Mouse (Mus musculus): ENCODE data around the gene Tdo2.

Gene Tdo2

DNA sequence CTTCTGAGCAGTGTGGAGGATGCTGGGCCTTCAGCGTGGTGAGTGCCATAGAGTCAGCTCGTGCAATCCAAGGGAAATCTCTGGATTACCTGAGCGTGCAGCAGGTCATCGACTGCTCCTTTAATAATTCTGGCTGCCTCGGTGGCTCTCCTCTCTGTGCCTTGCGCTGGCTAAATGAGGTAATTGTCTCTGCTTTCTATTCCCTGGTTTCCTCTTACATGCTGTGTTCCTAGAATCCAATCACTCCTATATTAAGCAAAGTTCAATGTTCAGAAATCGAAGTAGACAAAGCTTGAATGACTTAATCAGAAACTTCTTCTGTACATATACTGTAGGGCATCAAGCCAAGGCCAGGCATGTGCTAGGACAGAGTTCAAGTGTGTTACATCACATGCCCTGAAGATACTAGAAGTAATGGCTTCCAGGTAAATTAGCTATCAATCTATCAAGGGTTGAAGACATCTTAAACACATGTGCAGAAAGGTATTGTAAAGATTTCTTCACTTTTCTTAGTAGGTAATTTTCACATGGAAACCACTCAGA, 31.1 kb downstream of the Tdo2 start:
- in situ Hi-C loops (cut with MboI; ENCODE audit: low sequenced_read_pairs) = no loop called here

DNA sequence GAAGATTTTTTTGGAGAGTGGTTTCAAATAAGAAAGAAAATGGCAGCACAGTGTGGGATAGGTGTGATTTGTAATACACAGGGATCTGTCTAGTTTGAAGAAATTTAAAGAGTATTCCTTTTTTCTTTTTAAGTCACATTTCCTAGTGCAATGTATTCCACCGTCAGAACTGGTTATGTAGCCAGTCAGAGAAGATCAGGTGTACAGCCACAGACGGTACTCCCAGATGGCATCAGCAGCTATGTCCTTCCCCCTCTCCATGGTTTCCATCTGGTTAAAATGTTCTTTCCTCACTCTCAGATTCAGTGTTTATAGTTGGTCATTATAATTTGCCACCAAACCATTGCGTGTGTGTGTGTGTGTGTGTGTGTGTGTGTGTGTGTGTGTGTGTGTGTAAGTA, 32.9 kb downstream of the Tdo2 start:
- in situ Hi-C loops (cut with MboI; ENCODE audit: low sequenced_read_pairs) = no loop called here

DNA sequence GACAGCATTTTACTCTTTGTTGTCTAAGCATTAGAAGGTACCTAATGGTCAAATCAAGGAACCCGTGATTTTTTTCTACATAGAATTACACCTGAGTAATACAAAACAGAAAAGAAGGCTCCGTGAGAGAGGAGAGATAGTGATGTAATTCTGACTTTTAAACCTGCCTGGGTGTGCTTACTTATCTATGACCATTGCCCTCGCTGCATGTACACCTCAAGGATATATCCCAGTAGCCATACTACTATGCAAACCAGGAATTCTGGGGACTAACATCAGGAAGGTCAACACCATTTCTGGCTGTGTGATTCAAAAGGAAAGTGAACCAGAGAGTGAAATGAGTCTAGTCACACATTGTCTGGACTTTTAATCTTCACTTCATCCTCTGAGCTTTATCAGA, 33.7 kb downstream of the Tdo2 start:
- in situ Hi-C loops (cut with MboI; ENCODE audit: low sequenced_read_pairs) = no loop called here

DNA sequence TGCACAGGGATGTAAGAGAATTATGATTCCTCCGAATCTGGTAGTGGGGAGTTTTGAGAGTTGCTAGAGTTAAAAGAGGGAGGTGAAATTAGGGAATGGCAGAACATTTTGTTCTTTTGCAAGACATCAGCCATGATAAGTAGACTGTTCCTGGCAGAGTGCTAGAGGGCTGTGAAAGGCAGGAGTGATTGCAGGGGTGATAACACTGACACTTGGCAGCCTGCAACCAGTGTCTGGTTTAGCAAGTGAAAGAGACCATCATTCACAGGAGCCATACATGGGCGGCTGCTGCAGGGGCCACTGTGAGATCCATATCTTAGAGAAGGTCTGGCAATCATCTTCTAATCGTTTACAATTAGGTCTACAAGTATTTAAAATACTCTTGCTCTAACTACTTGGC, 37.1 kb downstream of the Tdo2 start:
- in situ Hi-C loops (cut with MboI; ENCODE audit: low sequenced_read_pairs) = no loop called here

DNA sequence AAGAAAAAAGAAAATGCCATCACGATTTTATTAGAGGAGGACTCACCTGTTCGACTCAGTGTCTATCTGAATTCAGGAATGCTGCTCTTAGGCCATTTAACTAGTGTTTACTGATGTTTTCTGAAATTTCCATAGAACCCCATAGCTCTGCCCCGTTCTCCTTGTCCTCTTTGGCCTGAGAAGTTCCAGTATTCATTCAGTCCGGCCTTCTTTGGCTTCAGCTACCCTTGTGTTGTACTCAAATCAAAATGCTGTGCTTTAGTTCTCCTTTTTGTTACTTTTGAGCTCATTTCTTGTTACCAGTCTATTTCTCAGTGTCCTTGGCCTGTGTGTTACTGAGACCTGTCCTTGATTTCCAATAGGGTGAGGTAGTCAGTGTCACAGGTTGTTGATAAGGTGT, 42.7 kb downstream of the Tdo2 start:
- in situ Hi-C loops (cut with MboI; ENCODE audit: low sequenced_read_pairs) = no loop called here

DNA sequence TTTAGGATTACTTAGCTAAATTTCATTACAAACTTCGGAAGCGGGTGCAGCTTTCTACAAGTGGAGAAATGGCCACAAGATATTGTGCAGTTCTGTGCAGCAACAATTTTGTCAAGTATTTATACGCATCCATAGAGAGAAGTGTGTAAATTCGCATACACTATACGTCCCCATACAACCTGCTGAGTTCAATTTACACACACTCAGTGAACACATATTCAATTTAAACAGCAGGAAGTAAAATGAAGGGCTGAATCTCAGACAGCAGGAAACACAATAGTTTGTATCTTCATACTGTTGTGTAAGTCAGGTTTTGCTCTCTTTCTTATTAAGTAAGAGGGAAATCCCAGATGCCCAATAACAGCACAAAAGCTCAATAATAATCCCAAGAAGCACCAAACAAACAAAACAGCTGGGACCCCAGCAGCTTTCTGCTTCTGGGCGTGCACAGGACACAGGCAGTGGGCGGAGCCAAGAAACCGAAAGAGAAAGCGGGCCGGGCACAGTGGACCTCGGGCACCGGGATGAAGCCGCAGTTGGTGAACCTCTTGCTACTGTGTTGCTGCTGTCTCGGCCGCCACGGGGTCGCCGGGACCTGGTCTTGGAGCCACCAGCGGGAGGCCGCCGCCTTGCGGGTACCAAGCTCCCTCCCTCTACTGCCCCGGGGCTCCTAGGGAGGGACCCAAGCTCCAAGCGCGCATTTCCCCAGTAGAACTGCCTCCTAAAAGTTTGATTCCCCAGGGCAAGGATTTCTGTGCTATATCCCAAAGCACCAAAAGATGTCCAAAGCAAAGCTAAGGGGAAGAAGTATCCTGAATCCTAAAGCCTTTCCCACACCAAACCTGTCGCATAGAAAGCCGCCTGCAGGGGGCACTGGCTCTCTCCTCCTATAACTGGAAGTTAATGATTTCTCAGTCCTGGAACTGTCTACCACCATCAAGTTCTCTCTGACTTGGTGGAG, 43.6 kb downstream of the Tdo2 start, which contains the start of gene Ctso:
Gene Ctso, plus strand, starts transcription at position 461 of the 961 bp plus-strand sequence.
- in situ Hi-C loops (cut with MboI; ENCODE audit: low sequenced_read_pairs) = no loop called here

DNA sequence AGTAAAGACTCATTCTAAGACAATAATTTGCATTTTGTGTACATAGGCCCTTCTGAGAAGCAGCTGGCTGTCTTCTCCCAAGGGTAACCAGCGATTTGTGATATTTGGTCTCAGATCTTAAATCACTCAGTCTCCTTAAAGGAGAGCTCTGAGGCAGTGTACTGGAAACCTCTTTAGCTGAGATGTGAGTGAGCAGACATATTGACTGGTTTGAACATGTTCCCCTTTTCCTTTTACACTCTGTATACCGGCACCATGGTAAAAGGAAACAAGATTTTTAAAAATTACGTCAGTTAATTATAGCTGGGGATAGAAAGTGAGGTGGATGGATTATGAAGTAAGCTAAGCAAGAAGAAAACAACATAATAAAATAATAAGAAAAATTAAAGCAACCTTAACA, 44.3 kb downstream of the Tdo2 start:
- in situ Hi-C loops (cut with MboI; ENCODE audit: low sequenced_read_pairs) = no loop called here

DNA sequence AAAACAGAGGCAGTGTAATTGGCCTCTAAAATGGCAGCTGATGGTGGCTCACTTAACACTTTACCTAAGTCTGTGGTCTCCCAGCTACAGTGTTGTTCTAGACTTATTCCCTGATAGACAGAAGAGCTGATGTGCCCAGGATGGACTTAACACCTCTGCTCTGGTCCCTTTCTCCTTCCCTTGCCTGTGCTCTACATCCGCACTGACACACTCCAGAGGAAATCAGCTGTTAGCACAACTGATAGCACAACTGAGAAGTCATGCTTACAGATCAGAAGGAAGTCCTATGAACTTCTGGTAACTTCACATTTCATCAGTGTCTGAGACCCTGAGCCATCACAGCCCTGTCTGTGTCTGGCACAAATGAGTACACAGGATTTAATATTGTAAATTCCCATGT, 46.9 kb downstream of the Tdo2 start:
- in situ Hi-C loops (cut with MboI; ENCODE audit: low sequenced_read_pairs) = no loop called here

DNA sequence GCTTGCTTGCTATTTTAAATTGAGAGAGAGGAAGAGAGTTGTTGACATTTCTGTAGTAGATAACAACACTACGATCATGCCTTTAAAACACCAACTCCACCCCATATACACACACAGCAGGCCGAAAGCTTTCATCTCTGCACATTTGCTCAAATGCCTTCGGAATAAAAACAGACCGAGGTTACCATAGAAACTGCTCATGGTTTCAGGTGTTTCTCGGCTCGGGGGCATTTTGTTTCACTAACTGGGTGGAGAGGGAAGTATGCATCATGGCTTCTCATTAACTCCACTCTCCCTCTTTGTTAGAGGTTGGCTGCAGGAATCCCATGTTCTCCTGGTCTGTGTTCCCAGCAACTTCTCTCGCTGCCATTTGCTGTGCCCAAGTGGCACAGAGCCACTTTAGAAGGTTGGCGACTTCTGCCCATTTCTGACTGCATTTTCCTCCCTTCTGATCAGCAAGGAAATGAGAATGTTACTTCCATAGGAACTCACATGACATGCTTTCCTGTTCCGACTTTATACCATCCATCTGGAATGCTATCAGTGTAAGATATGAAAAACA, 49.2 kb downstream of the Tdo2 start:
- in situ Hi-C loops (cut with MboI; ENCODE audit: low sequenced_read_pairs) = no loop called here

DNA sequence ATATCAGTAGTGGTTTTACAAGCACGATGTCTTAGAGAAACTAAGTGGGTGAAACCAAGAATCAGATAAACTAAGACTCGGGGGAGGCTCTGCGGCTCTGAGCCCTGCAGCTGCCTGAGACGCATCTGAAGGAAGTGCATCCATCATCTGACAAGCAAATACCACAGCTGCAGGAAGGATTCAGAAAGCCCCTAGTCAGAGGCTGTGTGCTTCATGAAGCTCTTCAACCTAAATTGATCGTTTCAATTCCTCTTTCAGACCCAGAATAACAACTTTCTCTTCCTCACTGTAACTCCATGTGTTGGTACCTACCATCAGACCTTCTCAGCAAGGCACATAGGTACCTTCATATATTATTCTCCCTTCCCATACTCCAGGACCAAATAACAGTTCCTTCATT, 50.1 kb downstream of the Tdo2 start:
- in situ Hi-C loops (cut with MboI; ENCODE audit: low sequenced_read_pairs) = no loop called here

DNA sequence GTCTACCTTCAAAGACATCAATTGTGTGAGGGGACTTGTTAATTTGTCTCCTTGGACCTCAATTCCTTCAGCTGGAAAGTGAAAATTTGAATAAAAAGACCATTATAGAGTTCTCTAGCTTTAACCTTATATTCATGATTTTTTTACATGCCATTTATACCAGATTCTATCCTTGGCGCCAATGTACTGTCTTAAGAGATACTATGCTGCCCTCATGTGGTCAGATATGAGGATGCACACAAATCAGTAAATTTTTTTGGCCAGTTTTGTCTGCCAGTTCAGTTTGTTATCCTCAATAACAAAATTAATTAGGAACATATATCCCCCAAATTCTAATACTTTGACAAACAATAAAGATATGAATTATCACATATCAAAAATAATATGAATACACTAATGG, 51.1 kb downstream of the Tdo2 start:
- in situ Hi-C loops (cut with MboI; ENCODE audit: low sequenced_read_pairs) = loop anchor here (25.0 kb wide), 1 partner anchor 1838 kb away; no protein-coding TSS in a partner anchor

DNA sequence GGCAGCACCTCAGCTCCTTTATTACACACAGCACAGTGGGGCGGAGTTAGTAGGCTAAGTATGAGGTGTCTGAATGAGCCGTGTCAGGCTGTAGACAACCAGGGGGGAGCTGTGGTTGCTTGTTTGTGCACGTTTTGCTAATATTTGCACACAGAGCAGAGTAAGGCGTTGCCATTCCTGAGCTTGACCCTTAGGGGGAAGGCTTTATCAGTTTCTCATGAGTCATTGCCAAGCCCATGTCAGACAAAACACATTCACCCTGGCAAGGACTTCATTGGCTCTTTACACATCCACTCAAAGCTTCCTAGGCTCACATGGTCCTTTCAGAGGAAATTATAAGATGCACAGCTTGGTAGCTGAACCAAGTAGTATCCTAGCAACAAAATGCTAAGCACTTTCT, 53.1 kb downstream of the Tdo2 start:
- in situ Hi-C loops (cut with MboI; ENCODE audit: low sequenced_read_pairs) = loop anchor here (25.0 kb wide), 1 partner anchor 1836 kb away; no protein-coding TSS in a partner anchor

DNA sequence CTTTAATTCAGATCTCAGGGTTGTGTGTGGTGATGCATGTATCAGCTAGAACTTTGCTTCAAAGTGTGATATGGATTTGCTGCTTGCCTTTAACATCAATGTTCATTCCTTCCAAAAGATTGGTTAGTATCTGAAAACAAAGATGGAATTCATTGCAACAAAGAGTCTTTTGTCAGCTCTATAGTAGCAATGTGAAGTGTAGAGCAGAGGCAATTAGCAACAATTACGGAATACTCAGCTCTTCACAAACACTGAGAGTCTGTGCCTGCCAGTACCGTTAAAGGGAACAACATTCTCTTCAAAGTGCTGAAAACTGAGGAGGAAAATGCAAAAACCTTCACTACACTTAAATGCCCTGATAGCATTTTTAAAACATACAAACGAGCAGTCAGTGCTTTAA, 56.3 kb downstream of the Tdo2 start:
- in situ Hi-C loops (cut with MboI; ENCODE audit: low sequenced_read_pairs) = loop anchor here (25.0 kb wide), 1 partner anchor 1832 kb away; no protein-coding TSS in a partner anchor

DNA sequence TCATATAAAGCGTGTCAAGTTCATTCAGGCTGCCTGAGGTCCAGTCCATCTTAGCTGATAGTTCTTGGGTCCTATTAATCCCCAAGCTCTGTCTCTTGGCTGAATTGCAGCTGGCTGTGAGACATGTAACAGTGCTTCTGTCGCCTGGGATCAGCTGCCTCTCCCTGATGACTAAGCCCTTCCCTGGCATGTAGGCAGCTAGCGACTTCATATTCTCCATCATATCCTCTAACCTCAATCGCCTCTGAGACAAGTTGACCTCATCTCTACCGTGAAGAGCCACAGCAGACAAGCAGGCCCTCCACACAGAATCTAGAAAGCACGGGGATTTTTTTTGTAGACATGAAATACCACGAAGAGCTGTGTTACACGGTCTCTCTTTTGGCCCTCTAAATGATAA, 57.8 kb downstream of the Tdo2 start:
- in situ Hi-C loops (cut with MboI; ENCODE audit: low sequenced_read_pairs) = loop anchor here (25.0 kb wide), 1 partner anchor 1831 kb away; no protein-coding TSS in a partner anchor

DNA sequence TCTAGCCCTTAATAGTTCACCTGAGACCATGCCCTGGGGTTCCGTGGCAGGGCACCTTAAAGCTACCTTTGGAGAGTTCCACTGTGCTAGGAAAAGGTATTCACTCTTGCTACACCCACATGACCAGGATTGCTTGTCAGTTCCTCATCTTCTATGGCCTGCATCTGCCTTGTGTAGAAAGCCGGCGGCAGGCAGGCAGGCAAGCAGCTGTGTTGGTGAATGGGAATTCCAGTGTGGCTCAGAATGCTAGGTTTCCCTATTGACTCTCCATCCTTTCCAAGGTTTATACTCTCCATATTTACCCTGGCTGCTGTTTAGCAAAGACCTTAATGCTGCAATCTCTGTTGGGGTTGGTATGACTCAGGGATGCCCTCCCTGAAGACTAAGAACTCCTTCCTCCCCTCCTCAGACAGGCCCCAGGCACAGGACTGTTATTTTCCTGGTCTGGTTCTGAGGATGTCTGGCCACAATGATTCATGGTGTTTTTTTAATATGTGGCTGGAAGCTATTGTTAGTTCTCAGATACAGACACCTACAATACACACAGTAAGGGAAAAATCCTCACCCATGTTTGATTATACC, 58.6 kb downstream of the Tdo2 start:
- in situ Hi-C loops (cut with MboI; ENCODE audit: low sequenced_read_pairs) = loop anchor here (25.0 kb wide), 1 partner anchor 1830 kb away; no protein-coding TSS in a partner anchor

DNA sequence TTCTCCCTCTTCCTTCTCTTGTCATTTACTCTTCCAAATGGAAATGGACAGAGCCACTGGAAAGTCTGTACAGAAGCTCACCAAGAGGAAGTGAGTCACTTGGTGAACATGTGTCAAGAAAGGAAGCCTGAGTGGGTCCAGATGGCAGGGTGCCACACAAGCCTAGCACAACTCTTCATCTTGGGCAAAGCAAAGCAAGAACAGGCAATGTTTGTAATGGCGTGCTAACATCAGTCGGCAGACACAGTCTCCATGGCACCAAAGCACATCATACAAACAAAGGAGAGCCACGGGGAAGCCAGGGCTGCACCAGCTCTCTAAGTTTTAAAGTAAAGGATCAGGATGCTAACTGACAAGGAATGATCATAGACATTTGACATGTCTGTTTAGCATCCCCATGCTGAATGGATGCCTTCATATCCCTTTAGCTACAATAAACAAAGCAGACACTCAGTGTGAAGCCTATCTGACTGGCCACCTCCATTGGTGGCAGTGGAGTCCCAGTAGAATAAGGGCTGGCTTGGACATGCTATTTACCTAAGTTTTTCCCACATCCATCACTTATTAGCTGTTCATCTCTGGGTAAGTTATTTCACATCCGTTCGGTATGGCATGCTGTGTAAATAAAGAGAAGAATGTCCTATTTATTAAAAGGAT, 59.8 kb downstream of the Tdo2 start:
- in situ Hi-C loops (cut with MboI; ENCODE audit: low sequenced_read_pairs) = loop anchor here (25.0 kb wide), 1 partner anchor 1829 kb away; no protein-coding TSS in a partner anchor

DNA sequence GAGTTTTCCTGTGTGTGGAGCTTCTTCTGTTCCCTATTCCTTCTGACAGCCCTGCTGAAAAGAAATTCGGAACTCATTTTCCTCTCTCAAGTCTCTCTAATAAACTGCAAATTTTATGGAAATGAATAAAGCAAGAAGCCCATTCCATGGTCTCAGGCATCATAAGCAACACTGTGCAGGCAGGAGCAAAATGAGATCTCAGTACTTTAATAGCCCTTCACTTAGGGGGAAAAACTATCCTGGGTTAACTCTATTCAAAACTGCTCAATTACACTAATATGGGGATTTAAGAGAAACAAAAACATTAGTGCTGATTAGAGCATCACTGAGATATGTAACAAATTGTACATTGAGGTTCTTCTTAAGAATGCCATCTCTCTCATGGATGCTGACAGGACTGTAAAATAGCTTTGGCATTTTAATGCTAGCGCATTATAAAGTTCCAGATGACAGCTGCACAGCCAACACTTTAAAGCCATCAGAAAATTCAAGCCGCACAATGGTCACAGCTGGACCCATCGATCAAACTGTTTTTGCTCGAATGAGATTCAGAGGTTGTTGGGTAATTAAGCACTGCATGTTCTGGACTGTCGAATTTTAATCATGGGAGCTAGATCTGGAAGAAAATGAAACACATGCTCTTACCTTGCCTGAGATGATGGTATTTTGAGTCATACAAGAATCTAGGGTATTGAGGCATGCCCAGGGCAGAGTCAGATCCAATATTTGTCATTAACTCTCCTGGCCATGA, 65.5 kb downstream of the Tdo2 start:
- in situ Hi-C loops (cut with MboI; ENCODE audit: low sequenced_read_pairs) = loop anchor here (25.0 kb wide), 1 partner anchor 1823 kb away; no protein-coding TSS in a partner anchor
